In the genomic region with DNA sequence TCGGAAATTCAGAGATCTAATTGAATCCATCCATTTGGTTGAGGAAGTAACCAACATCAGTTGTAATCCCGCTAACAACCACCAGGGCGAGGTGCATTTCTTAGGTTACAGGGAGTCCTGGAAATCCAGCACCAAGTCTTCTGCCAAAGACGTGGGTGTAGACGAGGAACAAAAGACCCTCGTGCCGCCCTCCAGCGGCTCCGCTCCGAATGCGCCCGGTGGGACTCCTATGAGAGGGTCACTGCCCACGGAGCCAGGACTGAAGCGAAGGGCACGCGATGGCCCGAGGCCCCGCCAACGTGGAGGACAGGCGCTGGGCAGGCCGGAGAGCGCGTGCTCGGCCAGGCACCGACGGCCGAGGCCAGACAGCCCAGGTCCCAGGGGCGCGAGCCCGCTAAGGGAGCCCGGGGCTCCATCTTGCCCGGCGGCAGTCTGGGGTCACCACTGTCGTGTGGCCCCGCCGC, we compare ENCODE assay signal across 8 mouse cellular contexts. TPM values are rescaled to one million over a fixed set of nuclear protein-coding genes. Genes with fewer than 3 reads are reported as not detected.
DNase-seq lines count a peak whose midpoint lies in the region; ATAC-seq and TF ChIP-seq lines count a peak whose summit lies in the region.

No protein-coding gene starts in this region.

- WGBS in embryonic facial prominence, embryonic 15.5 days, result under 1% methylated on average over 36 of the region's 36 CpGs
- whole genome bisulfite sequencing in heart, embryonic 11.5 days (ENCODE audit: insufficient replicate concordance), result 2% methylated on average over 36 of the region's 36 CpGs
- WGBS in kidney, embryonic 15.5 days, result under 1% methylated on average over 36 of the region's 36 CpGs

- no peak for TF ChIP-seq CTCF in bone marrow macrophage, adult 2 months (IDR thresholded peaks at IDR 0.05; ENCODE audit: low read depth, low read length)

- H3K9ac ChIP-seq in embryonic facial prominence, embryonic 15.5 days, result peak overlapping the region; percentile 28; the same call in 1 of the 2 replicates
- peak overlapping the region; percentile 70; the same call in 1 of the 2 replicates for H3K9ac ChIP-seq in heart, embryonic 11.5 days (ENCODE audit: low read depth, low read length)
- H3K9ac ChIP-seq in kidney, embryonic 15.5 days, result peak overlapping the region; percentile 55

- peak overlapping the region; percentile 73 for H3K4me2 ChIP-seq in embryonic facial prominence, embryonic 15.5 days (replicated peaks)
- peak overlapping the region; percentile 80 for H3K4me2 ChIP-seq in heart, embryonic 11.5 days
- peak overlapping the region; percentile 76 for H3K4me2 ChIP-seq in kidney, embryonic 15.5 days

- peaks cover 8% of the 10 kb centered on the region for H3K4me1 ChIP-seq in bone marrow macrophage, adult 2 months (ENCODE audit: control insufficient read depth, insufficient read depth, low read length)
- peaks cover 13% of the 10 kb centered on the region for H3K4me1 ChIP-seq in embryonic facial prominence, embryonic 15.5 days
- peaks cover 4% of the 10 kb centered on the region; the same call in 1 of the 2 replicates for H3K4me1 ChIP-seq in heart, embryonic 11.5 days (ENCODE audit: control insufficient read depth, insufficient read depth, low read length)
- peaks cover 25% of the 10 kb centered on the region for H3K4me1 ChIP-seq in kidney, embryonic 15.5 days

- H3K9me3 ChIP-seq in embryonic facial prominence, embryonic 15.5 days (replicated peaks), result no peaks in the 10 kb centered on the region
- no peaks in the 10 kb centered on the region for H3K9me3 ChIP-seq in heart, embryonic 11.5 days (replicated peaks; ENCODE audit: control insufficient read depth, low read length)
- H3K9me3 ChIP-seq in kidney, embryonic 15.5 days (replicated peaks), result 0 out of 2 replicates have a peak, but pooled peaks cover 7% of the 10 kb centered on the region

- 0 out of 2 replicates have a peak, but pooled peaks have one; percentile 5 for ATAC-seq in embryonic facial prominence, embryonic 15.5 days (ENCODE audit: insufficient number of reproducible peaks, low FRiP score, low TSS enrichment, low read depth)
- peak; percentile 25; the same call in 1 of the 2 replicates for ATAC-seq in heart, embryonic 11.5 days (replicated peaks; ENCODE audit: insufficient number of reproducible peaks, low FRiP score, low TSS enrichment)
- ATAC-seq in kidney, embryonic 15.5 days (replicated peaks; ENCODE audit: low FRiP score), result peak; percentile 38

- H3K27ac ChIP-seq in bone marrow macrophage, adult 2 months (ENCODE audit: insufficient read depth, low read depth, low read length), result peak overlapping the region; percentile 90
- peak overlapping the region; percentile 94 for H3K27ac ChIP-seq in embryonic facial prominence, embryonic 15.5 days (replicated peaks)
- H3K27ac ChIP-seq in heart, embryonic 11.5 days (ENCODE audit: low read depth, low read length), result peak overlapping the region; percentile 84
- peak overlapping the region; percentile 96 for H3K27ac ChIP-seq in kidney, embryonic 15.5 days

- H3K4me3 ChIP-seq in bone marrow macrophage, adult 2 months (ENCODE audit: insufficient read depth, low read length), result peak overlapping the region; percentile 83
- peak overlapping the region; percentile 59 for H3K4me3 ChIP-seq in embryonic facial prominence, embryonic 15.5 days (replicated peaks)
- H3K4me3 ChIP-seq in heart, embryonic 11.5 days (ENCODE audit: low read depth, low read length), result peak overlapping the region; percentile 52
- peak overlapping the region; percentile 58 for H3K4me3 ChIP-seq in kidney, embryonic 15.5 days (replicated peaks)

- H3K36me3 ChIP-seq in embryonic facial prominence, embryonic 15.5 days, result 0 out of 2 replicates have a peak, but pooled peaks cover 13% of the 10 kb centered on the region
- H3K36me3 ChIP-seq in heart, embryonic 11.5 days (ENCODE audit: control insufficient read depth, insufficient read depth, low read length), result 0 out of 2 replicates have a peak, but pooled peaks cover 4% of the 10 kb centered on the region
- peaks cover 21% of the 10 kb centered on the region for H3K36me3 ChIP-seq in kidney, embryonic 15.5 days

- H3K27me3 ChIP-seq in embryonic facial prominence, embryonic 15.5 days, result no peaks in the 10 kb centered on the region
- no peaks in the 10 kb centered on the region for H3K27me3 ChIP-seq in heart, embryonic 11.5 days (ENCODE audit: control insufficient read depth, insufficient read depth, low read length)
- H3K27me3 ChIP-seq in kidney, embryonic 15.5 days, result no peaks in the 10 kb centered on the region

- peak; percentile 91 to 93 for DNase-seq in B cell, adult 2 months
- DNase-seq in liver, result peak; percentile 85
- peak; percentile 68 to 86 for DNase-seq in monocyte, adult 2 months (ENCODE audit: low read depth in 1 of 2, low spot score in 2 of 2)
- peak; percentile 66 to 80 for DNase-seq in spleen, postnatal 14 days (ENCODE audit: low spot score in 2 of 2)

- no peak for TF ChIP-seq POLR2A in bone marrow macrophage, adult 2 months (IDR thresholded peaks at IDR 0.05; ENCODE audit: borderline replicate concordance, low read depth, low read length)

RNA-seq across cellular contexts. Expression of gene Zmym2, which starts 1.1 kb away (rescaled TPM):
- 39.2 and 48.7 TPM in 2 replicates for polyA plus RNA-seq in bone marrow macrophage, adult 2 months (2012; ENCODE audit: insufficient read depth, insufficient read length, missing spikeins)
- polyA plus RNA-seq in embryonic facial prominence, embryonic 15.5 days (2015; fragmentation: Nextera tagmentation; extraction: Ambion mirVana), result 36.6 and 39.8 TPM in 2 replicates
- polyA plus RNA-seq in heart, embryonic 11.5 days (2014; fragmentation: Nextera tagmentation; extraction: Ambion mirVana), result 32.0 and 33.6 TPM in 2 replicates
- 47.3 and 48.3 TPM in 2 replicates for polyA plus RNA-seq in kidney, embryonic 15.5 days (2015; fragmentation: Nextera tagmentation; extraction: Ambion mirVana)

Comparison
In these comparisons a context has a peak if more than half of its experiments do, and no peak if none do; other contexts are left out.
1. Peak in every context shown above with its lines: DNase-seq, ATAC-seq, H3K4me3 ChIP-seq and H3K27ac ChIP-seq.